Mouse (Mus musculus): Measurements from ENCODE around the gene Mast4. TPM values are rescaled to one million over a fixed set of nuclear protein-coding genes. Genes with fewer than 3 reads are reported as not detected.
A peak's percentile ranks its signal among the peaks of the same experiment; 100 is the strongest.

Gene Mast4
- polyA plus RNA-seq, 1 experiment from 2014 or later: 31.0 TPM

DNA sequence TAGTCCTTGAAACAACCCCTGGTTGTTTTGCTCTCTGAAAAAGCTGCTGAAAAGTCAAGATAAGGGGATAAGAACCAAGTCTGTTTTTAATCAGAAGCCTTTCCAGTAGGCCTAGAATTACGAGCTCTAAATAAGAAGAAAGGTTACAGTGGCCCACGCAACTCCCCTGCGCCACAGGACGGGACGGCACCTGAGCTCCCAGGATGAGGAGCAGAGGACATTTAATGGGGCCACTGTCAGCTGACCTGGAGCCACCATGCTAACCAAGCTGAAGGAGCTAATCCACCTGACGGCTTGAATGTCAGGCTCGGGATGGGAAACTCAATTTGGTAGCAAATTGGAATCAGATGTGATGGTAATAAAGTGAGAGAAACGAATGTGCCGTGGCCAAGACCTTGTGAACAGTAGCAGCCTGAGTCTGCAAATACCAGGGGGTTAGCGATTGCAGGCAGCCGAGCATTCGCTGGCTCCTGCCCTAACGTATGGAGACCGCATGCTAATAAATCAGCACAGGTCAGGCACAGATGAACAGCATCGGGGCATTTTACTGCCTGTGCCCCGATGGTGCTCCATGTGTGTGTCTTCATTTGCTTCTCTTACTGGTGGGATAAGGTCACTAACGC, 306.7 kb downstream of the Mast4 start:
- Histone ChIP-seq H3K9ac (ENCODE audit: low read depth, low read length) (0 out of 2 replicates have a peak overlapping the region, but pooled peaks have one; percentile 1), H3K9me3 (ENCODE audit: control insufficient read depth, low read length) (no peaks in the 10 kb centered on the region), H3K36me3 (ENCODE audit: control insufficient read depth, insufficient read depth, low read length) (no peaks in the 10 kb centered on the region), H3K27ac (ENCODE audit: low read depth, low read length) (no peak overlapping the region), H3K4me1 (ENCODE audit: control insufficient read depth, insufficient read depth, low read length) (peaks cover 17% of the 10 kb centered on the region), H3K4me3 (ENCODE audit: low read length) (no peak overlapping the region), H3K4me2 (replicated peaks; ENCODE audit: low read depth, low read length) (no peak overlapping the region), H3K27me3 (ENCODE audit: control insufficient read depth, insufficient read depth, low read length) (no peaks in the 10 kb centered on the region)
- ATAC-seq (ENCODE audit: low FRiP score, low TSS enrichment): peak; percentile 32; the same call in 1 of the 2 replicates
- WGBS: 18% methylated on average over 17 of the region's 17 CpGs

DNA sequence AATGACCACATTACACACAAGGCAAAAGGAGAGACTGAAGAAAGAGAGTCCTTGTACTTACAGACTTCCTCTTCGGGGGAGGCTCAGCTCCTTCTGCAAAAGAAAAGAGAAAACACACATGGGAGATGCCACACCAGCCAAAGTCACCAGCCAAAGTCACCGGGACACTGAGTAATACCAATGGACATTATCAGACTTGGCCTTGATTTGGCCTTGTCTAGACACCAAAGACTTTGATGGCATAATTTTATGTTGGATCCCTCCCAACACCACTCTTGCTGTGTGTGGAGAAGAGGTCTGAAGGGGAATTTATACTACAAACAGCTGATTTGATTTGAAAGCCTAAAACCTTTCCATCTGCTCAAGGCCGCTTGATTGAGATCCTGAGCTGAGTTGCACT, 308.8 kb downstream of the Mast4 start:
- Histone ChIP-seq H3K4me2 (replicated peaks; ENCODE audit: low read depth, low read length) (no peak overlapping the region), H3K27me3 (ENCODE audit: control insufficient read depth, insufficient read depth, low read length) (no peaks in the 10 kb centered on the region), H3K9me3 (ENCODE audit: control insufficient read depth, low read length) (no peaks in the 10 kb centered on the region), H3K36me3 (ENCODE audit: control insufficient read depth, insufficient read depth, low read length) (no peaks in the 10 kb centered on the region), H3K4me1 (ENCODE audit: control insufficient read depth, insufficient read depth, low read length) (peaks cover 17% of the 10 kb centered on the region), H3K27ac (ENCODE audit: low read depth, low read length) (no peak overlapping the region), H3K4me3 (ENCODE audit: low read length) (no peak overlapping the region), H3K9ac (ENCODE audit: low read depth, low read length) (no peak overlapping the region)
- 68% methylated on average over 3 of the region's 3 CpGs for WGBS
- no peak for ATAC-seq (ENCODE audit: low FRiP score, low TSS enrichment)

DNA sequence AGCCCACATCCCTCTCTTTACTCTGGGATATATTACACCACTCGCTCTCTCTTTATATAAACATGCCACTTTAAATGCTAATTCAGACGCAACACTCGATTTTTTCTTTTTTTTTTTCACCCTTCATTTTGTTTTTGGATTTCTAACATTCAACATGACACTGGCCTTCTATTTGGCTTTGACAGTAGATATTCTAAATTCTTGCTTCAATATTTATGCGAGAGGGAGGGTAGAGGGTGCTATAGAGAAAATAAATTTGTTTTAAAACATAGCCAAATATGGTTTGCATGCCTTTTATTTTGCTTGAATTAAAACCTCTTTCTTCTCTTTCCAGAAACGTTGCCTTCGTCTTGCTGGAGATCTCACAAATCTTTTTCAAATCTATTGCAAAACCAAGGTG, 315.8 kb downstream of the Mast4 start:
- H3K4me2 ChIP-seq (replicated peaks; ENCODE audit: low read depth, low read length): no peak overlapping the region
- peaks cover 4% of the 10 kb centered on the region; the same call in 1 of the 2 replicates for H3K4me1 ChIP-seq (ENCODE audit: control insufficient read depth, insufficient read depth, low read length)
- H3K27ac ChIP-seq (ENCODE audit: low read depth, low read length): 0 out of 2 replicates have a peak overlapping the region, but pooled peaks have one; percentile 17
- H3K4me3 ChIP-seq (ENCODE audit: low read length): no peak overlapping the region
- no peaks in the 10 kb centered on the region for H3K9me3 ChIP-seq (ENCODE audit: control insufficient read depth, low read length)
- H3K36me3 ChIP-seq (ENCODE audit: control insufficient read depth, insufficient read depth, low read length): no peaks in the 10 kb centered on the region
- H3K9ac ChIP-seq (ENCODE audit: low read depth, low read length): no peak overlapping the region
- H3K27me3 ChIP-seq (ENCODE audit: control insufficient read depth, insufficient read depth, low read length): no peaks in the 10 kb centered on the region
- no peak for ATAC-seq (ENCODE audit: low FRiP score, low TSS enrichment)
- WGBS: 51% methylated on average over 6 of the region's 6 CpGs

DNA sequence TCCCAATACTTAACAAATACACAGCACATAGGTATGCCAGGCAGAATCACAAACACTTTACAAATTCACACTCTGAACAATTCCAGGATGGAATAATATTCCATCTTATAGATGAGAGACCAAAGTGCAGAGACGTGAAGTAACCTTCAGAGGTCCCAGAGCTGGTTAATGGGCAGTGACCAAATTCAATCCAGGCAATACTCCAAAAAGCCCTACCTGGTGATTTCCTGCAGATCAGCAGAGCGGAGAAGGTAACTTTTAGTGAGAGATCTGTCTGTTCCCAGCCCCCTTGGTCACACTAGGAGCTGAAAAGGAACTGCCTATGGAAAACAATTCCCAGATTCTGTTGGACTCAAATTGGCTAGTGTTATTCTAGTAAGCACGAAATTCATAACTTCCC, 316.6 kb downstream of the Mast4 start:
- Histone ChIP-seq H3K27ac (ENCODE audit: low read depth, low read length) (0 out of 2 replicates have a peak overlapping the region, but pooled peaks have one; percentile 17), H3K9me3 (ENCODE audit: control insufficient read depth, low read length) (no peaks in the 10 kb centered on the region), H3K9ac (ENCODE audit: low read depth, low read length) (no peak overlapping the region), H3K27me3 (ENCODE audit: control insufficient read depth, insufficient read depth, low read length) (no peaks in the 10 kb centered on the region), H3K4me1 (ENCODE audit: control insufficient read depth, insufficient read depth, low read length) (peaks cover 4% of the 10 kb centered on the region; the same call in 1 of the 2 replicates), H3K36me3 (ENCODE audit: control insufficient read depth, insufficient read depth, low read length) (no peaks in the 10 kb centered on the region), H3K4me2 (replicated peaks; ENCODE audit: low read depth, low read length) (no peak overlapping the region), H3K4me3 (ENCODE audit: low read length) (no peak overlapping the region)
- whole genome bisulfite sequencing: 79% methylated on average over 3 of the region's 3 CpGs
- no peak for ATAC-seq (ENCODE audit: low FRiP score, low TSS enrichment)

DNA sequence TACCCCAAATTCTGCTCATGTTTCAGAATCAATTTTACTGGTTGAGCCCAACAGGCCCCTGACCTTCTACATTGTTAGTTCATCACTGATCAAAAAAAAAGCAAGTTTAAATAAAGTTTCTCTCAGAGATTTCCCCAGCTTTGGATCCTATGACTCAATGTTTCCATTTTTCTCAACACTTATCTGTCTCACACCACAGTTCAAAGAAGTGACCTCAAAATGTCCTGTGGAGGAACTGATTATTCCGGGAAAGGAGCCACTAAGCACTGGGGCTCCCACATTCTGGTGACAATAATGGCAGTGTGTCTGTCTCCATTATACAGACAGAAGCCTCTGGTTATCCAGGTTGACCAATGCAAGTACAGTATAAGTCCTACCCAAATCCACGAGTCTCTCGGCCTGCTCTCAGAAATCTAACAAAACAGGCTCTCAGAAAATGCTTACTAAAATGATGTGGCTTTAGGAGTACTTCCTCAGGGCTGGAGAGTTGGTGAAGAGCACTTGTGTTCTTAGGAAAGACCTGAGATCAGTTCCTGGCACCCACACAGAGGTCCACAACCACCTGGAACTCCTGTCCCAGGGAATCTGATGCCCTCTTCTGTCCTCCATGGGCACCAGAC, 319.1 kb downstream of the Mast4 start:
- no peaks in the 10 kb centered on the region for H3K27me3 ChIP-seq (ENCODE audit: control insufficient read depth, insufficient read depth, low read length)
- no peaks in the 10 kb centered on the region for H3K36me3 ChIP-seq (ENCODE audit: control insufficient read depth, insufficient read depth, low read length)
- ATAC-seq (ENCODE audit: low FRiP score, low TSS enrichment): no peak
- 88% methylated on average over 3 of the region's 3 CpGs for WGBS
- H3K27ac ChIP-seq (ENCODE audit: low read depth, low read length): no peak overlapping the region
- H3K4me2 ChIP-seq (replicated peaks; ENCODE audit: low read depth, low read length): no peak overlapping the region
- peaks cover 4% of the 10 kb centered on the region; the same call in 1 of the 2 replicates for H3K4me1 ChIP-seq (ENCODE audit: control insufficient read depth, insufficient read depth, low read length)
- H3K9me3 ChIP-seq (ENCODE audit: control insufficient read depth, low read length): 0 out of 2 replicates have a peak, but pooled peaks cover 3% of the 10 kb centered on the region
- no peak overlapping the region for H3K4me3 ChIP-seq (ENCODE audit: low read length)
- no peak overlapping the region for H3K9ac ChIP-seq (ENCODE audit: low read depth, low read length)

DNA sequence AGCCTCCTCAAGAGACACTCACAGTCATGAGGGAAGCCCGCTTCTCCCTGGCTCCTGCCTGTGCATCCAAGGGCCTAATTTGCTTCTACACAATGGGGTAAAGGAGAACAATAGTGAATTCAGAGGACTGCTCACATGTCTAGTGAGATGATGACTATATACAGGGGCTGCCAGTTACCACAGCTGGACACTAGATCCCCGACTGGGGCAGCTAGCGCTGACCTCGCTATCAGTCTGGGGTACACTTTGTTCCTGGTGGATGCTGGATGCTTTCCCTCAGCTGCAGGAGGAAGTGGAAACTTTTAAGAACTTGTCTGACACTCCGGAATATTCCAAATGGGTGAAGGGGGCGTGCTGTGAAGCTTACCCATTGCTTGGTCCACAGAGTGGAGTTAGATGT, 319.7 kb downstream of the Mast4 start:
- H3K9ac ChIP-seq (ENCODE audit: low read depth, low read length): no peak overlapping the region
- H3K27me3 ChIP-seq (ENCODE audit: control insufficient read depth, insufficient read depth, low read length): no peaks in the 10 kb centered on the region
- peaks cover 4% of the 10 kb centered on the region; the same call in 1 of the 2 replicates for H3K4me1 ChIP-seq (ENCODE audit: control insufficient read depth, insufficient read depth, low read length)
- no peaks in the 10 kb centered on the region for H3K36me3 ChIP-seq (ENCODE audit: control insufficient read depth, insufficient read depth, low read length)
- no peak overlapping the region for H3K4me2 ChIP-seq (replicated peaks; ENCODE audit: low read depth, low read length)
- H3K9me3 ChIP-seq (ENCODE audit: control insufficient read depth, low read length): 0 out of 2 replicates have a peak, but pooled peaks cover 3% of the 10 kb centered on the region
- H3K27ac ChIP-seq (ENCODE audit: low read depth, low read length): no peak overlapping the region
- 91% methylated on average over 6 of the region's 6 CpGs for WGBS
- ATAC-seq (ENCODE audit: low FRiP score, low TSS enrichment): no peak
- H3K4me3 ChIP-seq (ENCODE audit: low read length): no peak overlapping the region

DNA sequence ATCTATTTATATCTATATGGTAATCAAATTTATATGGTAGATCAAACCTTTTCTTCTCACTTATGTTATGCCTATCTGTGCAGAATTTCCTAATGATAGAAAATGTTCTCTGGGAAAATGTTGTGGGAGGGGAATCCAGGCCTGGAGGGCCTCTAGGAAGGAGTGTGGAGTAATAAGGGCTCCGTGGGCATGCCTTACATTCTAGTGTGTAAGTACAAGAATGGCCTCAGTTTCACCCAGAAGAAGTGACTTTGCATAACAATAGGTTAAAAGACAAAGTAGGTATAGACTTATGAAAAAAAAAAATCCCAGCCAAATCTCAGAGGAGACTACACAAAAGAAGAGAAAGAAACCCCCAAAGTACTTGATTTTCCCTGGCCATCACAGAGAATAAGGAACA, 320.1 kb downstream of the Mast4 start:
- 81% methylated on average over 1 of the region's 1 CpGs for WGBS
- Histone ChIP-seq H3K9ac (ENCODE audit: low read depth, low read length) (no peak overlapping the region), H3K9me3 (ENCODE audit: control insufficient read depth, low read length) (0 out of 2 replicates have a peak, but pooled peaks cover 3% of the 10 kb centered on the region)

DNA sequence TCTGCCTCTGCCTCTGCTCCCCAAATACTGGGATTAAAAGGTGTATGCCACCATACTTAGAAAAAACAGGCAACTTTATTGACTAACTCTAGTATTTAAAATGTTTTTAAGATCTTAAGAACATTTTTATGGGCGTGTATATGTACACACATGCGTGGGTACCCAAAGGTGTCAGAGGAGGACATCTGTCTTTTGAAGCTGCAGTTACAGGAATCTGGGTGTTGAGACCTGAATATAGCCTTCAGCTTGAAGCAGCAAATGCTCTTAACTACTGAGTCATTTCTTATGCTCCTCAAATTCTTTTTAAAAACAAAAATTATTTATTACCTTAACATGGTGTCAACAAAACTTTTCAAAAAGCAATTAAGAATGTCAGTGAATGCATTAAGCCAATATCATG, 329.1 kb downstream of the Mast4 start:
- ATAC-seq (ENCODE audit: low FRiP score, low TSS enrichment): no peak
- H3K36me3 ChIP-seq (ENCODE audit: control insufficient read depth, insufficient read depth, low read length): no peaks in the 10 kb centered on the region
- H3K9me3 ChIP-seq (ENCODE audit: control insufficient read depth, low read length): no peaks in the 10 kb centered on the region
- H3K4me1 ChIP-seq (ENCODE audit: control insufficient read depth, insufficient read depth, low read length): no peaks in the 10 kb centered on the region
- H3K4me3 ChIP-seq (ENCODE audit: low read length): no peak overlapping the region
- H3K9ac ChIP-seq (ENCODE audit: low read depth, low read length): no peak overlapping the region
- H3K4me2 ChIP-seq (replicated peaks; ENCODE audit: low read depth, low read length): no peak overlapping the region
- WGBS: 67% methylated on average over 2 of the region's 2 CpGs
- no peaks in the 10 kb centered on the region for H3K27me3 ChIP-seq (ENCODE audit: control insufficient read depth, insufficient read depth, low read length)
- H3K27ac ChIP-seq (ENCODE audit: low read depth, low read length): no peak overlapping the region

More for the DNA sequence above, 320.1 kb downstream of the Mast4 start:
- Histone ChIP-seq H3K27ac (ENCODE audit: low read depth, low read length) (no peak overlapping the region), H3K27me3 (ENCODE audit: control insufficient read depth, insufficient read depth, low read length) (no peaks in the 10 kb centered on the region), H3K36me3 (ENCODE audit: control insufficient read depth, insufficient read depth, low read length) (no peaks in the 10 kb centered on the region), H3K4me2 (replicated peaks; ENCODE audit: low read depth, low read length) (no peak overlapping the region), H3K4me1 (ENCODE audit: control insufficient read depth, insufficient read depth, low read length) (peaks cover 4% of the 10 kb centered on the region; the same call in 1 of the 2 replicates), H3K4me3 (ENCODE audit: low read length) (no peak overlapping the region)
- ATAC-seq (ENCODE audit: low FRiP score, low TSS enrichment): no peak

DNA sequence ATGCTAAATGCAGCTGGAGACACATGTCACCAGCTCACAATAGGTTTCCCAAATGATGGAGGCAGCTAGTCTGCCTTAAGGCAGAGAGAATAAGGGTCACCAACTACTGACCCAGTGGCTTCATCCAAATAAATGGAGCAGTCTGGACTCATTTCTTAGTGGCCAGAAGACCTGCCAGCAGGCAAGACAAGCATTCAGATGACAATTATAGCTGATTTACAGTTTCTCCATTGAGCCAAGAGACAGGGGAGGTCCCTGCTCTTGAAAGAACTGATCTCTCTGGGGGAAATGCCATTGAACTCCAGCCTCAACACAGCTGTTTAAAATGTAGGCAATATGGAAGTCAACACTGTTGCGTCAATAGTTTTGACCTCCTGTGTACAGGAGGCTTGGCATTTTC, 332.5 kb downstream of the Mast4 start:
- WGBS: 76% methylated on average over 1 of the region's 1 CpGs
- ATAC-seq (ENCODE audit: low FRiP score, low TSS enrichment): no peak

More for the DNA sequence above, 332.5 kb downstream of the Mast4 start:
- Histone ChIP-seq H3K9ac (ENCODE audit: low read depth, low read length) (no peak overlapping the region), H3K36me3 (ENCODE audit: control insufficient read depth, insufficient read depth, low read length) (no peaks in the 10 kb centered on the region), H3K4me2 (replicated peaks; ENCODE audit: low read depth, low read length) (no peak overlapping the region), H3K27me3 (ENCODE audit: control insufficient read depth, insufficient read depth, low read length) (no peaks in the 10 kb centered on the region), H3K27ac (ENCODE audit: low read depth, low read length) (no peak overlapping the region), H3K4me1 (ENCODE audit: control insufficient read depth, insufficient read depth, low read length) (no peaks in the 10 kb centered on the region), H3K4me3 (ENCODE audit: low read length) (no peak overlapping the region), H3K9me3 (ENCODE audit: control insufficient read depth, low read length) (no peaks in the 10 kb centered on the region)
